Mouse (Mus musculus): ENCODE data around the gene Fbn1. TPM values are rescaled to one million over a fixed set of nuclear protein-coding genes. Genes with fewer than 3 reads are reported as not detected.
"Not testable (repeated sequence)": the region's sequence is repeated elsewhere in the genome, so short reads cannot be mapped to it uniquely, and the experiment has no call there.

Fbn1 gene
- polyA plus RNA-seq, 1 experiment from 2014 or later: 4.7 TPM

GRCm38 (mm10) chr2:125298841-125299240 is 209.0 kb downstream of the Fbn1 start:
- no peak for DNase-seq (ENCODE audit: low spot score)

- DNase-seq (ENCODE audit: low spot score): no peak
Measured at GRCm38 (mm10) chr2:125295526-125295925, 212.3 kb downstream of the Fbn1 start.

GRCm38 (mm10) chr2:125293969-125294491 is 213.8 kb downstream of the Fbn1 start:
- no peak for DNase-seq (ENCODE audit: low spot score)

GRCm38 (mm10) chr2:125292616-125293015 is 215.2 kb downstream of the Fbn1 start:
- DNase-seq (ENCODE audit: low spot score): no peak

- no peak for DNase-seq (ENCODE audit: low spot score)
Measured at GRCm38 (mm10) chr2:125291101-125291500, 216.7 kb downstream of the Fbn1 start.

- no peak for DNase-seq (ENCODE audit: low spot score)
Measured at GRCm38 (mm10) chr2:125290197-125290965, 217.4 kb downstream of the Fbn1 start.

GRCm38 (mm10) chr2:125285777-125286176 is 222.0 kb downstream of the Fbn1 start:
- no peak for DNase-seq (ENCODE audit: low spot score)

GRCm38 (mm10) chr2:125282334-125283206 is 225.2 kb downstream of the Fbn1 start:
- DNase-seq (ENCODE audit: low spot score): no peak

GRCm38 (mm10) chr2:125279995-125280394 is 227.8 kb downstream of the Fbn1 start:
- not testable (repeated sequence) for DNase-seq (ENCODE audit: low spot score)

- DNase-seq (ENCODE audit: low spot score): no peak
Measured at GRCm38 (mm10) chr2:125278474-125278873, 229.3 kb downstream of the Fbn1 start.

GRCm38 (mm10) chr2:125276692-125277091 is 231.1 kb downstream of the Fbn1 start:
- DNase-seq (ENCODE audit: low spot score): no peak

- no peak for DNase-seq (ENCODE audit: low spot score)
Measured at GRCm38 (mm10) chr2:125275617-125276016, 232.2 kb downstream of the Fbn1 start.

- DNase-seq (ENCODE audit: low spot score): no peak
Measured at GRCm38 (mm10) chr2:125268876-125269275, 238.9 kb downstream of the Fbn1 start.

- DNase-seq (ENCODE audit: low spot score): no peak
Measured at GRCm38 (mm10) chr2:125263753-125264152, 244.0 kb downstream of the Fbn1 start.

- no peak for DNase-seq (ENCODE audit: low spot score)
Measured at GRCm38 (mm10) chr2:125263056-125263455, 244.7 kb downstream of the Fbn1 start.

- no peak for DNase-seq (ENCODE audit: low spot score)
Measured at GRCm38 (mm10) chr2:125260326-125260725, 247.5 kb downstream of the Fbn1 start.

- peak; percentile 38 for DNase-seq (ENCODE audit: low spot score)
Measured at GRCm38 (mm10) chr2:125259230-125260120, 248.3 kb downstream of the Fbn1 start.

- DNase-seq (ENCODE audit: low spot score): no peak
Measured at GRCm38 (mm10) chr2:125255886-125256285, 251.9 kb downstream of the Fbn1 start.

- DNase-seq (ENCODE audit: low spot score): no peak
Measured at GRCm38 (mm10) chr2:125254630-125255029, 253.2 kb downstream of the Fbn1 start.

GRCm38 (mm10) chr2:125253699-125254098 is 254.1 kb downstream of the Fbn1 start:
- peak; percentile 15 for DNase-seq (ENCODE audit: low spot score)

GRCm38 (mm10) chr2:125252275-125252674 is 255.5 kb downstream of the Fbn1 start:
- peak; percentile 52 for DNase-seq (ENCODE audit: low spot score)
